Mouse (Mus musculus): ENCODE data around the gene Edc4. TPM values are rescaled to one million over a fixed set of nuclear protein-coding genes. Genes with fewer than 3 reads are reported as not detected.

The Edc4 gene
- polyA plus RNA-seq, 1 experiment from 2014 or later = 75.2 TPM

DNA sequence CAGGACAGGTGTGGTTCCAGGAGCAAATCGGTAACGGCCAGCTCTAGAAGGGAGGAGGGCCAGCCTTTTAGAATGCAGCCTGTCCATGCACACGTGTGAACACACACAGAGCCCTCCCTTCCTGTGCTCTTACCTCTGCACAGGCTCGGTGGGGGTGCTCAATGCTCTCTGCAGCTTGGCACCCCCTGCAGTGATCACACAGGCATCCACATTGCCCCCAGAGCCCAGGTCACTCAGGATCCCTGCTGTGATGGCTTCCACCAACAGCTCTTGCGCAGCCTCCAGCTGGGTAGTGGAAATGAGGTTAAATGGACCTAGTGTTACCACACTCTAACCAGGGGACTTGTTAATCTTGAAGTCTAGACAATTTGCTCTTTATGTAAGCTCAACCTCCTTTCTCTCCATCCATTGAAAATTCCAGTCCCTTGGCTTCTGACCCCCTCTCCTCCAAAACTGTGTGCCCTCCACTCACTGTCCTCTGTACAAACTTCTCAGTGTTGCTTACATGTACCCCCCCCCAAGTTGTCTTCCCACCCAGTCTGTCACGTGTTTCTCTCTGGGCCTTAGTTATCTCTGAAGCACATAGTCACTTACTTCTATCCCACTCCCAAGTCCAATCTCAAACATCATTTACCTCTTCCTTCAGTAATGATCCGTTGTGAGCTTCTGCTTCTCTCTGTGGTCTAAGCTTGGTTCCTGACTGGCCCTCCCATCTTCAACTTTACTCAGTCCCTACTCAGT is 55.4 kb downstream of the Edc4 start:
- H3K27me3 ChIP-seq (ENCODE audit: poor library complexity, severe bottlenecking) = no peaks in the 10 kb centered on the region
- H3K4me1 ChIP-seq = peaks cover 24% of the 10 kb centered on the region
- H3K4me3 ChIP-seq = peak overlapping the region; percentile 85
- peak overlapping the region; percentile 90 for H3K27ac ChIP-seq
- no peak for DNase-seq (ENCODE audit: extremely low spot score, low spot score)
- H3K9me3 ChIP-seq = no peaks in the 10 kb centered on the region
- 31% methylated on average over 7 of the region's 7 CpGs for WGBS
- H3K36me3 ChIP-seq (replicated peaks) = peaks cover 25% of the 10 kb centered on the region

DNA sequence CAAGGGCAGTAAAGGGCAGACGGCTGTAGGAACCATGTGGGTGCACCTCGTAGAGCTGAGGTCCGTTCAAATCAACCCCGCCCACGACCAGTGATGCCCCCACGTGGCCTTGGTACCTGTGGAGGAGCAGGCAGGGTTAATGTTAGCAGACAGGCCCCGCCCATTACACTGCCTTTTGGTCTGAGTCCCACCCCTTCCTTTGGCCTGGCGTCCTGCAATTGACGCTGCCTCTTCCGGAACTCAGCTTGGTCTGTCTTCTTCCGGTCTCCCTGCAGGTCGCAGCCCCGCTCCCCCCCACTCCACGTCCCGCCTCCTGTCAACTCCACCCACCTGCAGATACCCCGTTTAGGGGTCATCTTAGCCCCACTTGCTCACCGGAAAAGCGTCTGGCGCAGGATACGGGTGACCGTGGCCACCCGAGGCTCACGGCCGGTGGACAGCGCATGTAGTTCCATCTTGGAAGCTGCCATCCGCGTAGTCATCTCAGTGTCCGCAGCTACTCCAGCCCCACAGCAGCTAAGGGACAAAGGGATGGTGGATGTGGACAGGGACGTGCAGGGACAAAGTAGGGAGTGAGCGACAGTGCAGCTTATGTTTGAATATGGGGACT is 56.3 kb downstream of the Edc4 start:
- H3K36me3 ChIP-seq (replicated peaks) = peaks cover 25% of the 10 kb centered on the region
- H3K9me3 ChIP-seq = no peaks in the 10 kb centered on the region
- peak; percentile 90 for DNase-seq (ENCODE audit: extremely low spot score, low spot score)
- under 1% methylated on average over 30 of the region's 30 CpGs for WGBS
- no peaks in the 10 kb centered on the region for H3K27me3 ChIP-seq (ENCODE audit: poor library complexity, severe bottlenecking)
- H3K4me1 ChIP-seq = peaks cover 23% of the 10 kb centered on the region
- peak overlapping the region; percentile 90 for H3K27ac ChIP-seq
- H3K4me3 ChIP-seq = peak overlapping the region; percentile 85

DNA sequence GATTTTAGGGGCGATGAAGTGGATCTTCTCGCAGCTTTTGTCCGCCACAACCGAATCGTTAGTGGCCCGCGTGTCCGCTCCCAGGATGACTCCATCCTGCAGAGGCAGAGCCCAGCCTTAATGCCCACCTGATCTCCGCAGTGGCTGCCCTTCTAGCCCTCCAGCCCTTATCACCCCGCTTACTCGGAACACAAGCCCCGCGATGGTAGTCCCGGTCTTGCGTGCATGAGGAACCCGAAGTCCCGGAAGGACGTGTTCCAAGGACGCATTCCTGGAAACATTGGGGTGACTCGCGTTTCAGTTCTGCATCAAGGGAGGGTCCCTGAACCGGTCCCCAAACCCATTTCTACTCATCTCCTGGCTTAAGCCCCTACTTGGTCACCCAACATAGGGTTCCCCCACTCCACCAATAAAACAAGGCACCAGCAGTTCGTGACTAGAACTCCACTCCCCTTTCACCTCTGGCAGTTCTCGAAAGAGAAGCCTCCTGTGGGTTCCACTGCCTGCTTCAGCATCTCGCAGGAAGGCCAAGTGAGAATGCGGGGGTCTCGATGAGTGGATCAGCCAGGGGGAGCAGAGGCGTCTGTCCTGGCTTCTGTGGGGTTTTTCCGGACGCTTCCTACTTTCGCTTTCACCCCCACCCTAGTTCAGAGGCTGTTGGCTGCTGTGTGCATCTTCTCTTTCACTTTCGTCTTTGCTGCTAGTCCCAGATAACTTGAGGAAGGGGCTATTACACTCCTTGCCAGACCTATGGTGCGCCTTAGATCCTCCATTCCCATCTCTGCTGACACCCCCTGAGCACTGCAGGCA is 57.0 kb downstream of the Edc4 start:
- Histone ChIP-seq H3K36me3 (replicated peaks) (peaks cover 17% of the 10 kb centered on the region), H3K27me3 (ENCODE audit: poor library complexity, severe bottlenecking) (no peaks in the 10 kb centered on the region), H3K4me1 (peaks cover 23% of the 10 kb centered on the region), H3K4me3 (peak overlapping the region; percentile 85), H3K27ac (peak overlapping the region; percentile 90), H3K9me3 (no peaks in the 10 kb centered on the region)
- 3% methylated on average over 33 of the region's 33 CpGs for WGBS
- DNase-seq (ENCODE audit: extremely low spot score, low spot score) = peak; percentile 46

DNA sequence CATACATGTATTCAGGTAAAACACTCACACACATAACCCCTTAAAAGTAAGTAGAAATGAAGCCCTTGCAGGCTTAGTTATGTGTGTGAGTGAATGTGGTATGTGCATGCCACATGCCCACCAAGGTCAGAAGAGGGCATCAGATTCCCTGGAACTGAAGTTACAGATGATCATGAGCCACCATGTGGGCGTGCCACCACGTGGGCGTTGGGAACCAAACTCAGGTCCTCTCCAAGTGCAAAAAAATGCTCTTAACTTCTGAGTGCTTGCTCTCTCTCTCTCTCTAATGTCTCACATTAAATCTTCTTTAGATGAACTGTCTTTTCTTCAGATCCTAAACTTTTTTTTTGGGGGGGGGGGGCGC is 57.6 kb downstream of the Edc4 start, which contains the start of gene Psmb10:
Psmb10 (minus strand) TSS at position 139 of the 364 bp plus-strand sequence.
- Histone ChIP-seq H3K27ac (peak within 1 kb of the TSS; percentile 90), H3K9me3 (no peaks in the 10 kb centered on the region), H3K36me3 (replicated peaks) (peaks cover 17% of the 10 kb centered on the region), H3K27me3 (ENCODE audit: poor library complexity, severe bottlenecking) (no peaks in the 10 kb centered on the region), H3K4me3 (peak within 1 kb of the TSS; percentile 85), H3K4me1 (peaks cover 27% of the 10 kb centered on the region)
- 46% methylated on average over 4 of the region's 4 CpGs for WGBS
- no peak for DNase-seq (ENCODE audit: extremely low spot score, low spot score)

DNA sequence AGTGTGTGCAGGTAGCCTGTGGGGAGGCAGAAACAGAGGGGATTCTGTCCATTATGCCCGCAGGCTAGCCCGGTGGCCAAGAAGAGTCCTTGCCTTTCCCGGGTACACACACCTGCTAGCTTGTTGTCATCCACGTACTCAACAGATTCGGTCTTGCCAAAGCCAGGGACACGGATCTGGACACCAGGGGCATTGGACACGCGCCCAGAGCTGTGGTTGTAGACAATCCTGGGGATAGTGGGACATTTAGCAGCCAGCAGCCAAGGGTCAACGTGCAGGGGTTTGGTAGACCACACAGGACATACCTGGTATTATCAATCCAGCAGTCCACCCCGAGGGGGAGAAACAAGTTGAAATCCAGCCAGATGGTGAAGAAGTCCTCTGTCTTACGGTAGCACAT is 61.3 kb downstream of the Edc4 start:
- Histone ChIP-seq H3K4me1 (peaks cover 22% of the 10 kb centered on the region), H3K36me3 (replicated peaks) (peaks cover 52% of the 10 kb centered on the region), H3K27ac (no peak overlapping the region), H3K4me3 (no peak overlapping the region), H3K9me3 (no peaks in the 10 kb centered on the region), H3K27me3 (ENCODE audit: poor library complexity, severe bottlenecking) (no peaks in the 10 kb centered on the region)
- WGBS = 93% methylated on average over 11 of the region's 11 CpGs
- no peak for DNase-seq (ENCODE audit: extremely low spot score, low spot score)

- peaks cover 20% of the 10 kb centered on the region for H3K4me1 ChIP-seq
- no peak overlapping the region for H3K4me3 ChIP-seq
- no peaks in the 10 kb centered on the region for H3K9me3 ChIP-seq
- DNase-seq (ENCODE audit: extremely low spot score, low spot score) = no peak
- H3K27me3 ChIP-seq (ENCODE audit: poor library complexity, severe bottlenecking) = no peaks in the 10 kb centered on the region
- H3K27ac ChIP-seq = no peak overlapping the region
- peaks cover 57% of the 10 kb centered on the region for H3K36me3 ChIP-seq (replicated peaks)
- WGBS = 95% methylated on average over 5 of the region's 5 CpGs
Measured at GRCm38 (mm10) chr8:105942542-105942941, 61.9 kb downstream of the Edc4 start.

DNA sequence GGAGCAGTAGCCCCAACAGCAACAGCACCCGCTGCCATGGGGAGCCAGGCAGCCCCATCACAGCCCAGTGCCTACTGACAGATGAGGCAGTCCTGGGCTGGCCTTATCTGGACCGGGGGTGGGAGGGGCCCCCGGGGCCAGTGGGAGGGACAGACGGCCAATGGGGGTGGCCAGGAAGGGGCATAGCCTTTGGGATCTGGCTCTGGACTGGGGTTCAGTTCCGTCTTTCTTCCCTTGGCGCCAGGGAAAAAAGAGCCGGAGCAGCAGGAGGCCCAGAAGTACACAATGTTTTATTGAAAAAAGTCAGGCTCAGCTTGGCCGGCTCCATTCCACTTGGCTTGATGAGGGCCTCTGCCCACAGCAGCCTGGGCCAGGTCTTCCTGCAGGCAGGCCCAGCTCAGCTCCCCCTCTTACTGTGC is 62.6 kb downstream of the Edc4 start, which contains the start of gene Lcat:
Lcat (minus strand) TSS at position 62 of the 419 bp plus-strand sequence.
- H3K36me3 ChIP-seq (replicated peaks) = peaks cover 65% of the 10 kb centered on the region
- H3K9me3 ChIP-seq = no peaks in the 10 kb centered on the region
- peak within 1 kb of the TSS; percentile 0; the same call in 1 of the 2 replicates for H3K27ac ChIP-seq
- no peak within 1 kb of the TSS for H3K4me3 ChIP-seq
- peaks cover 12% of the 10 kb centered on the region for H3K4me1 ChIP-seq
- no peaks in the 10 kb centered on the region for H3K27me3 ChIP-seq (ENCODE audit: poor library complexity, severe bottlenecking)
- WGBS = 69% methylated on average over 8 of the region's 8 CpGs
- no peak for DNase-seq (ENCODE audit: extremely low spot score, low spot score)

Other genes starting within 250 kb of the Edc4 start
- 146 and 150 TPM in 2 replicates for gene Ctcf, start 244.3 kb upstream of the Edc4 start, polyA plus RNA-seq (2016; fragmentation: Nextera tagmentation; extraction: Ambion mirVana)
- 0.38 and 0.84 TPM in 2 replicates for gene Agrp, start 243.5 kb upstream of the Edc4 start, polyA plus RNA-seq (2016; fragmentation: Nextera tagmentation; extraction: Ambion mirVana)
- 0.71 and 1.1 TPM in 2 replicates for gene Carmil2, start 194.6 kb upstream of the Edc4 start, polyA plus RNA-seq (2016; fragmentation: Nextera tagmentation; extraction: Ambion mirVana)
- gene Acd, start 179.8 kb upstream of the Edc4 start, polyA plus RNA-seq (2016; fragmentation: Nextera tagmentation; extraction: Ambion mirVana) = 75.9 and 77.1 TPM in 2 replicates
- 22.7 and 22.8 TPM in 2 replicates for gene Pard6a, start 179.7 kb upstream of the Edc4 start, polyA plus RNA-seq (2016; fragmentation: Nextera tagmentation; extraction: Ambion mirVana)
- gene 4933405L10Rik, start 173.2 kb upstream of the Edc4 start, polyA plus RNA-seq (2016; fragmentation: Nextera tagmentation; extraction: Ambion mirVana) = 0.12 and 0.21 TPM in 2 replicates
- 54.3 and 56.0 TPM in 2 replicates for gene Enkd1, start 172.7 kb upstream of the Edc4 start, polyA plus RNA-seq (2016; fragmentation: Nextera tagmentation; extraction: Ambion mirVana)
- gene Gfod2, start 122.2 kb upstream of the Edc4 start, polyA plus RNA-seq (2016; fragmentation: Nextera tagmentation; extraction: Ambion mirVana) = 32.7 and 38.3 TPM in 2 replicates
- 9.5 and 11.1 TPM in 2 replicates for gene Ranbp10, start 53.5 kb upstream of the Edc4 start, polyA plus RNA-seq (2016; fragmentation: Nextera tagmentation; extraction: Ambion mirVana)
- 0.06 and 0.07 TPM in 2 replicates for gene Tsnaxip1, start 53.1 kb upstream of the Edc4 start, polyA plus RNA-seq (2016; fragmentation: Nextera tagmentation; extraction: Ambion mirVana)
- 49.5 and 57.9 TPM in 2 replicates for gene Cenpt, start 27.6 kb upstream of the Edc4 start, polyA plus RNA-seq (2016; fragmentation: Nextera tagmentation; extraction: Ambion mirVana)
- gene Thap11, start 25.7 kb upstream of the Edc4 start, polyA plus RNA-seq (2016; fragmentation: Nextera tagmentation; extraction: Ambion mirVana) = 80.2 and 81.3 TPM in 2 replicates
- gene Nutf2, start 20.3 kb upstream of the Edc4 start, polyA plus RNA-seq (2016; fragmentation: Nextera tagmentation; extraction: Ambion mirVana) = 394 and 447 TPM in 2 replicates
- gene Nrn1l, start 12.7 kb downstream of the Edc4 start, polyA plus RNA-seq (2016; fragmentation: Nextera tagmentation; extraction: Ambion mirVana) = 0.33 and 0.65 TPM in 2 replicates
- gene Pskh1, start 19.6 kb downstream of the Edc4 start, polyA plus RNA-seq (2016; fragmentation: Nextera tagmentation; extraction: Ambion mirVana) = 29.6 and 29.9 TPM in 2 replicates
- gene Ctrl, start 53.0 kb downstream of the Edc4 start, polyA plus RNA-seq (2016; fragmentation: Nextera tagmentation; extraction: Ambion mirVana) = 1.5 and 2.1 TPM in 2 replicates
- 28.9 and 31.5 TPM in 2 replicates for gene Psmb10, start 57.6 kb downstream of the Edc4 start, polyA plus RNA-seq (2016; fragmentation: Nextera tagmentation; extraction: Ambion mirVana)
- gene Lcat, start 62.5 kb downstream of the Edc4 start, polyA plus RNA-seq (2016; fragmentation: Nextera tagmentation; extraction: Ambion mirVana) = 0.76 and 1.4 TPM in 2 replicates
- 14.9 and 17.8 TPM in 2 replicates for gene Slc12a4, start 85.2 kb downstream of the Edc4 start, polyA plus RNA-seq (2016; fragmentation: Nextera tagmentation; extraction: Ambion mirVana)
- gene Dpep3, start 98.5 kb downstream of the Edc4 start, polyA plus RNA-seq (2016; fragmentation: Nextera tagmentation; extraction: Ambion mirVana) = not detected in 2 replicates
- 19.4 and 20.5 TPM in 2 replicates for gene Dus2, start 110.5 kb downstream of the Edc4 start, polyA plus RNA-seq (2016; fragmentation: Nextera tagmentation; extraction: Ambion mirVana)
- gene Dpep2nb, start 125.1 kb downstream of the Edc4 start, polyA plus RNA-seq (2016; fragmentation: Nextera tagmentation; extraction: Ambion mirVana) = not detected in 2 replicates
- 24.0 and 24.7 TPM in 2 replicates for gene Ddx28, start 131.0 kb downstream of the Edc4 start, polyA plus RNA-seq (2016; fragmentation: Nextera tagmentation; extraction: Ambion mirVana)
- 6.6 TPM in 2 replicates for gene Nfatc3, start 178.0 kb downstream of the Edc4 start, polyA plus RNA-seq (2016; fragmentation: Nextera tagmentation; extraction: Ambion mirVana)

Data from forebrain, embryonic 10.5 days (tissue).